Mouse (Mus musculus) forebrain, embryonic 10.5 days (tissue): ENCODE results near the gene Fbln1. TPM values are rescaled to one million over a fixed set of nuclear protein-coding genes. Genes with fewer than 3 reads are reported as not detected.
A peak's percentile ranks its signal among the peaks of the same experiment; 100 is the strongest.

Experiments used
- DNase-seq: peaks from one replicate; pipeline ENCODE4 v3.0.0-alpha.2; 2017; ENCODE audit warnings: low spot score; ENCODE audit errors: extremely low spot score
- H3K27ac ChIP-seq: fragments of 300-500 bp; sonication (generic); 2 replicates; pipeline ENCODE4 v1.5.1; 2016; ENCODE audit warnings: mild to moderate bottlenecking
- H3K27me3 ChIP-seq: fragments of 300-500 bp; sonication (generic); 2 replicates; pipeline ENCODE4 v1.6.1; 2016; ENCODE audit warnings: mild to moderate bottlenecking; ENCODE audit not compliant: poor library complexity, severe bottlenecking
- H3K36me3 ChIP-seq: fragments of 300-500 bp; sonication (generic); replicated peaks from 2 replicates; pipeline ENCODE4 v1.6.1; 2016; ENCODE audit warnings: mild to moderate bottlenecking, moderate library complexity
- H3K4me1 ChIP-seq: fragments of 300-500 bp; sonication (generic); 2 replicates; pipeline ENCODE4 v1.6.1; 2016
- H3K4me3 ChIP-seq: fragments of 300-500 bp; sonication (generic); 2 replicates; pipeline ENCODE4 v1.5.1; 2016; ENCODE audit warnings: mild to moderate bottlenecking, moderate library complexity
- H3K9me3 ChIP-seq: fragments of 300-500 bp; sonication (generic); 2 replicates; pipeline ENCODE4 v1.6.1; 2016; ENCODE audit warnings: mild to moderate bottlenecking, moderate library complexity
- WGBS: fragments of 180-500 bp; shearing (Covaris S2); methylation state at CpG from one replicate; pipeline ENCODE4 v1.1.7; 2016; 5-methylcytosine and 5-hydroxymethylcytosine counted together
- polyA plus RNA-seq: library from polyadenylated mRNA; unstranded; fragments of >200 nt; fragmentation: Nextera tagmentation; extraction: Ambion mirVana; gene quantifications from 2 replicates; pipeline ENCODE4 v1.2.1, GENCODE M21; 2016

Fbln1 gene
- polyA plus RNA-seq, 1 experiment from 2014 or later, result 157 TPM

DNA sequence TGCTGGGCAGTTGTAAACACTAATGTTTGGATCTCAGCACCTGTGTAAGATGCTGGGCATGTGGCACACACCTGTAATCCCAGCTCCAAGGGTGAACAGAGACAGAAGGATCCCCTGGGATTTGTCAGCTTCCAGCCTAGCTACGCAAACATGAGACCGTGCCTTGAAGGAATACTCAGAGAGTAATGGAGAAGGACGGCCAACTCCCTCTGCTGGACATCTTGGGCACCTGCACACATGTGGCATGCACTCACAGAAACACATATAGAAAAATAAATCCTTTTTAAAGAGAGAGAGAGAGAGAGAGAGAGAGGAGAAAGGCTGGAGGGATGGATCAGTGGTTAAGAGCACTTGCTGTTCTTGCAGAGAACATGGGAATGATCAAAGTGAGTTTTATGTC is 88.9 kb downstream of the Fbln1 start:
- H3K27ac ChIP-seq, result no peak overlapping the region
- no peak overlapping the region for H3K4me3 ChIP-seq
- no peaks in the 10 kb centered on the region for H3K9me3 ChIP-seq
- H3K36me3 ChIP-seq, result no peaks in the 10 kb centered on the region
- no peaks in the 10 kb centered on the region for H3K27me3 ChIP-seq
- H3K4me1 ChIP-seq, result peaks cover 29% of the 10 kb centered on the region
- DNase-seq, result no peak
- WGBS, result 84% methylated on average over 3 of the region's 3 CpGs

DNA sequence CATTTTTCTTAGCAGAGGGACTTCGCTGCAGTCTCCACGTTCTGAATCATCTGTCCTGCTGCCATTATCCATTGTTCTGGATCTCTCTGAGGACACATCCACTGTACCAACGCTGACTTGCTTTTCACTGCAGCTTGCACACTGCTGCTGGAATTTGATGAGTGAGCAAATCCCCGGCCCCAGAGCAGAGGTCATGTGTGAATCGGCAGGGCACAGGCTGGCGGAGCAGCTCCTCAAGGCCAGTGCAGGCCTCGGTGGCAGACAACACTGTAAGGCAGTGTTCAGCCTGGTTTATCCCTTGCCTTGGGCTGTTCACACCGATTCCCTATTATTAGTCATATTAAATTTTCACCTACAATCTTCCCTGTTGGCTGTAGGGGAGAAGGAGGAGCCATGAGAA is 89.8 kb downstream of the Fbln1 start:
- 81% methylated on average over 8 of the region's 8 CpGs for WGBS
- Histone ChIP-seq H3K4me1 (peaks cover 29% of the 10 kb centered on the region), H3K9me3 (no peaks in the 10 kb centered on the region), H3K36me3 (no peaks in the 10 kb centered on the region), H3K27me3 (no peaks in the 10 kb centered on the region), H3K27ac (0 out of 2 replicates have a peak overlapping the region, but pooled peaks have one; percentile 5), H3K4me3 (no peak overlapping the region)
- DNase-seq, result no peak

DNA sequence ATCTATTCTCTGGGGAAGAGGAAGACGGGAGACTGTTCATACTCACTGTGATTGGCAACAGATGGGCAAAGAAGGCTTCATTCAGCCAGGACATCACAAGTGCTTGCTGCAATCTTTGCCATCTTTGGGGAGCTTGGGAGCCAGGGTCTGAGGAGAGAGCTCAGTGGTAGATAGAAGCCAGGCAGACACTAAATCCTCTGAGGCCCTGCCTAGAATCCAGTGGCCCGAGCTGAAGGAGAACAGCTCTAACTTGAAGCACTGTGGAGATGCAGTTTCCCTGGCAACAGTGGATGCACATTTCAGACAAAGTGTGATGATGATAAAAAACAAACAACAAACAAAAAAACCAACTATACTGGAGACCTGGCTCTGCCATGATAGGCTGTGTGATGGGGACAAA is 90.2 kb downstream of the Fbln1 start:
- Histone ChIP-seq H3K27me3 (no peaks in the 10 kb centered on the region), H3K27ac (0 out of 2 replicates have a peak overlapping the region, but pooled peaks have one; percentile 5), H3K36me3 (no peaks in the 10 kb centered on the region), H3K4me1 (peaks cover 29% of the 10 kb centered on the region), H3K9me3 (no peaks in the 10 kb centered on the region), H3K4me3 (no peak overlapping the region)
- WGBS, result 75% methylated on average over 2 of the region's 2 CpGs
- no peak for DNase-seq

DNA sequence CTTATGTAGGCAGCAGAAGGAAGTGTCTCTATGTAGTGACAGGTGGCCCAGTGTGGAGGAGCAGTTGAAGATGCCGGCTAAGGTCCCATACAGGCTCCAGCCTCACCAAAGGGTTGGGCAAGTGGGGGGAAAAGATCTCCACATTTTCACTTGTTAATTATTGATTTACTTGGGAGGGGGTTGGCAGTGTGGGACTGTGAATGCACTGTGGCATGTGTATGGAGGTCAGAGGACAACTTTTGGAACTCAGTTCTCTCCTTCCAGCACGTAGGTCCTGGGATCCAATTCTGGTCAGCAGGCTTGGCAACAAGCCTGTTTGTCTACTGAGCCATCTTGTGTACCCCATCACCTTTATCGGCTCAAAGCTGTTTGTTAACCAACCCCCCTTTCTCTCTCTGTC is 90.8 kb downstream of the Fbln1 start:
- no peak overlapping the region for H3K27ac ChIP-seq
- H3K36me3 ChIP-seq, result no peaks in the 10 kb centered on the region
- peaks cover 29% of the 10 kb centered on the region for H3K4me1 ChIP-seq
- no peak for DNase-seq
- no peaks in the 10 kb centered on the region for H3K27me3 ChIP-seq
- 89% methylated on average over 3 of the region's 3 CpGs for WGBS
- no peak overlapping the region for H3K4me3 ChIP-seq
- H3K9me3 ChIP-seq, result no peaks in the 10 kb centered on the region

DNA sequence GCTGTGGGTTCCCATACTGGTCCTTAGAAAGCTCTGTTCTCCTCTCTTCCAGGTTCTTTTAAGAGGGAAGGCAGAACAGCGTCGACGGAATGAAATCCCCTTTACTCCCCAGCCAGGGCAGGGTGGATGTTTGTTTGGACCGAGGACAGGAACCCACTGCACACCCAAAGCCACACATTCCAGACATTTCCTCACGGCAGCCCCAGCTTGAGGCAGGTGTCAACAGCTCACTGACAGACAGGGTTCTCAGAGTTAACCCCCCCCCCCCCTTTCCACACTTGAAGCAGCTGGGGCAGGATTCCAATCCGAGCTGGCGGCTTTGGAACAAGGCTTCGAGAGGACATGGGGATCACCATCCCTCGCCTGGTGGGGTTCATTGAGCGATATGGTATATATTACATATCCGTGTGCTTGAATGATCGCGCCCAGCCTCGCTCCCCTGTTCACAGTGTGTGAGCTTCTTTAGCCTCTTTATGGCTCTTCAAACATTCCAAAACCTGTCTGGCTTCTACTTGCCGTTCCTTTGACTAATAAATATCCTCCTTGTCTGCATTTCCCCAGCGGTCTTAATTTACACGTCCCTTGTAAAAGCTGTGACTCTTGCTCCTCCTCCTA is 92.5 kb downstream of the Fbln1 start:
- no peak for DNase-seq

DNA sequence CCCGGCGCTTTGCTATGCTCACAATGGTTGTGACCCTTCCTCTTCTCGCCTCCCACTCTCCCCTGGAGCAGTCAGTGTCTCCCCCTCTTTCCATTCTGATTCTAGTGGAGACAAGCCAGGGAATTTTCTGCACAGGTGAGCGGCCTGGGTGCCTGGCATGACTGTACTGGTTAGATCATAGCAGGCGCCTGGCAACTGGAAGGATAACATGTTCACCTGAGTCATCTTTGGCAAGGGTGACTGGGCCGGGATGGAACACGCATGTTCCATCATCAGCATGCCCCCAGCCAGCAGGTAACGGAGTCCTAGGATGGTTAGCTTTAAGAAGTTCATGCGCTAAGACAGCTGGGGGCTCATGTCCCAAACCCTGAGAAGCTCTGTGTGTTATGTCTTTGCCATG is 93.2 kb downstream of the Fbln1 start:
- no peaks in the 10 kb centered on the region; the same call in 1 of the 2 replicates for H3K9me3 ChIP-seq
- WGBS, result 86% methylated on average over 9 of the region's 9 CpGs
- DNase-seq, result no peak
- H3K36me3 ChIP-seq, result no peaks in the 10 kb centered on the region
- H3K27ac ChIP-seq, result no peak overlapping the region
- H3K27me3 ChIP-seq, result no peaks in the 10 kb centered on the region
- H3K4me1 ChIP-seq, result peaks cover 29% of the 10 kb centered on the region
- no peak overlapping the region for H3K4me3 ChIP-seq

More for the DNA sequence above, 92.5 kb downstream of the Fbln1 start:
- Histone ChIP-seq H3K27me3 (no peaks in the 10 kb centered on the region), H3K4me1 (peaks cover 29% of the 10 kb centered on the region), H3K27ac (no peak overlapping the region), H3K36me3 (no peaks in the 10 kb centered on the region), H3K9me3 (no peaks in the 10 kb centered on the region), H3K4me3 (no peak overlapping the region)
- 72% methylated on average over 17 of the region's 17 CpGs for WGBS

DNA sequence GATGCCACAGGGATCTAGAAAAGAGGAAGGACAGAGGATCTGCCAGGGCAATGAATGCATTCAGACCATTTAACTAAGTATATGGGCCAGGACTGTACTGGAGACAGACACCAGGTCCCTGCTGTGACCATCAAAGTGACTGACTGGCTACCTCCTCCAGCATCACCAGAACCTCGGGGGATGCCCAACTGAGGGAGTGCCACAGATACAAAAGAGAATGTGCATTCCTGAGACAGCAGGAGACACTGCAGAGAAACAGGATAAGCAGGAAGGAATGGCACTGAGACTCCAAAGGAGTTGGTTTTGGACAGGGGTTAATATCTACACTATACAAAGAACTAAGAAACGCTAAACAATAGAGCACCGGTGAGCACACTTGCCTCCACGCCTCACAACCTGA is 97.5 kb downstream of the Fbln1 start:
- WGBS, result 63% methylated on average over 4 of the region's 4 CpGs
- H3K27me3 ChIP-seq, result no peaks in the 10 kb centered on the region
- H3K27ac ChIP-seq, result no peak overlapping the region
- peaks cover 15% of the 10 kb centered on the region for H3K4me1 ChIP-seq
- no peak for DNase-seq
- H3K9me3 ChIP-seq, result no peaks in the 10 kb centered on the region; the same call in 1 of the 2 replicates
- H3K36me3 ChIP-seq, result no peaks in the 10 kb centered on the region
- no peak overlapping the region for H3K4me3 ChIP-seq

DNA sequence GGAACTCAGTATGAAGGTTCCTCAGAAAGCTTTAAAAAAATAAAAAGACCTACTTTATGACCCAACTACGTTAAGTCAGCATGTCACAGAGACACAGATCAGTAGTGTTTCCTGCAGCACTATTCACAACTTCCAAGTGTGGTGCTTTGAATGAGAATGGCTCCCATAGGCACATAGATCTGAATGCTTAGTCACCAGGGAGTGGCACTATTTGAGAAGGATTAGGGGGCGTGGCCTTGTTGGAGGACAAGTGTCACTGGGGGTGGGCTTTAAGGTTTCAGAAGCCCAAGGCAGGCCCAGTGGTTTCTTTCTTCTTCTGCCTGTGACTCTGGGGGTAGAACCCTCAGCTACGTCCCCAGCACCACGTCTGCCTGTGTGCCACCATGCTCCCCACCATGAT is 98.2 kb downstream of the Fbln1 start:
- no peaks in the 10 kb centered on the region for H3K36me3 ChIP-seq
- WGBS, result 91% methylated on average over 4 of the region's 4 CpGs

DNA sequence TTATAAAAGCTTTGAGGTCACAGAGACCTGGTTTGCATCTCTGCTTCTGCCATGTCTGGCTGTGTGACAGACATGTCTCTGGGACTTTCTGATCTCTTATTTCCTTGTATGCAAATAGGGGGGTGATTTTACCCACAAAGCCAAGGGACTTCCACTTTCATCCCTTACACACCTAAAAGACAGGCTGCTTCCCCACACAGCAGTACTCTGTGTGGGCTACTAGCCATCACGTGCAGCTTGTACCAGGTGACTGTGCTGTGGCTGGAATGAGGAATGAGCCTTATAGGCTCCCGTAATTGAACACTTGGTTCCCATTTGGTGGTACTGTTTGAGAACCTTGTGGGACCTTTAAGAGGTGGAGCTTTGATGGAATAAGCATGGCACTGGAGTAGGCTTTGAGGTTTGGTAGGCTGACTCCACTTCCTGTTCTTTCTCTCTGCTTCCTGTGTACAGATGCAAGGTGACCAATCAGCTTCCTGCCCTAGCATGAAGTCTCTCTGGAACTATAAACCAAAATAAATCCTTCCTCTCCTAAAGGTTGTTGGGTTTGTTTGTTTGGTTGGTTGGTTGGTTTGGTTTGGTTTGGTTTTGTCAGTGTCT is 101.4 kb downstream of the Fbln1 start:
- DNase-seq, result no peak
- Histone ChIP-seq H3K4me1 (peaks cover 7% of the 10 kb centered on the region), H3K27me3 (no peaks in the 10 kb centered on the region), H3K27ac (no peak overlapping the region), H3K4me3 (no peak overlapping the region), H3K36me3 (no peaks in the 10 kb centered on the region), H3K9me3 (no peaks in the 10 kb centered on the region; the same call in 1 of the 2 replicates)
- WGBS, result 95% methylated on average over 2 of the region's 2 CpGs

More for the DNA sequence above, 98.2 kb downstream of the Fbln1 start:
- no peaks in the 10 kb centered on the region; the same call in 1 of the 2 replicates for H3K9me3 ChIP-seq
- H3K4me1 ChIP-seq, result peaks cover 8% of the 10 kb centered on the region
- H3K27me3 ChIP-seq, result no peaks in the 10 kb centered on the region
- no peak overlapping the region for H3K4me3 ChIP-seq
- H3K27ac ChIP-seq, result no peak overlapping the region
- no peak for DNase-seq

DNA sequence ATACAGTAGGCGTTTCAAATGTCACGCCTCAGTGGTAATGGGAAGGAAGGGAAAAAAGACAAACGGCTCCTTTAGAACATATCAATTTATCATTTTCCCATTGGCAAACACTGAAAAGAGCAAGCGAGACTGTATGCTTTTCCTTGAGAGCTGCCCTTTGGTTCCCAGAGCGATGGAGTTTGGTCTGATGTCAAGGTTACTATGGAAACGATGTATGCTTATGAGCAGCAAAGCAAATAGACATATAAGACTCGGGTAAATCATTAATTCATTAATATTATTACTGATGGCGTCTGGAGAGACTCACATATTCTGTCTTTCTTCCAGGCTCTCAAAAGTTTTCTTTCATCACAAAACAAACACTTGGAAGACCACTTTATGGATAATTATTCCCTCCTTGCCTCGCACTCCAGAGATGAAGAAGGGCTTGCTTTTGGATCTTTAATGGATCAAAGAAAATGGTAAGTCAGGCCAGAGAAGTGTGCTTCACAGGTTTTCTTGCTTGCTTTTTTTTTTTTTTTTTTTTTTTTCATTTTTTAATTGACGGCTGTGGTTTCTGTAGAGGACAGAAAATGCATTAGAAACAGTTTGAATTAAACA is 105.4 kb downstream of the Fbln1 start:
- Histone ChIP-seq H3K4me3 (no peak overlapping the region), H3K27me3 (peaks cover 32% of the 10 kb centered on the region), H3K9me3 (no peaks in the 10 kb centered on the region), H3K36me3 (no peaks in the 10 kb centered on the region), H3K4me1 (peaks cover 28% of the 10 kb centered on the region), H3K27ac (no peak overlapping the region)
- 89% methylated on average over 10 of the region's 10 CpGs for WGBS
- no peak for DNase-seq

DNA sequence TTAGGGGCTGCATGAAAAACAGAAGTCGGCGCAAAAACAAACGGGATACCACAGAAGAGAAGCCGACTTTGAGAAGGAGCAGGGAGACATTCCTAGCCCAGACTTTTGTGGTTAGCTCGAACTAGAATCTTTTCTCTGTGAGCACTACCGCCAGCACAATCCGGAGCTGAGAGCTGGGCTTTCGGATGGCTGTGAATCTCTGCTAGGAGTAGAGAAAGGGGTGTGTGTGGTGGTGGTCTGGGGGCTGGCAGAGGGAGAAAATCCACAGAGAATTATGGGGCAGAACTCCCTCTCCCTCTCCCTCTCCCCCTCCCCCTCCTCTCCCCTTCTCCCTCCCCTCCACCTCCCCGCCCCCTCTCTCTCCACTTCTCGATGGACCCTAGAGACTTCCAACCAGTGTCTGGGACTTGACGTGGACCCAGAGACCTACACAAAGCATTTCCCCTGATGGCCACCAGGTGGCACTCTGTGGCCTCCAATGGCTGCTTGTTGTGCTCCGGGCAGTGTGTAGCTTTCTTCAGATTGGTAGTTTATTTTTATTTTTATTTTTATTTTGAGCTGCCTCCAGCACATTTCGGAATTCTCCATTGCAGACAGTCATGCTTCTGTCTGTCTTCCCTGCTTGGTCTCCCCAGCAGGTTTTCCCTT is 109.8 kb downstream of the Fbln1 start:
- WGBS, result 40% methylated on average over 12 of the region's 13 CpGs
- peaks cover 40% of the 10 kb centered on the region for H3K4me1 ChIP-seq
- no peak overlapping the region for H3K4me3 ChIP-seq
- no peaks in the 10 kb centered on the region for H3K36me3 ChIP-seq
- peak; percentile 80 for DNase-seq
- H3K9me3 ChIP-seq, result no peaks in the 10 kb centered on the region
- peaks cover 61% of the 10 kb centered on the region for H3K27me3 ChIP-seq
- H3K27ac ChIP-seq, result peak overlapping the region; percentile 68

DNA sequence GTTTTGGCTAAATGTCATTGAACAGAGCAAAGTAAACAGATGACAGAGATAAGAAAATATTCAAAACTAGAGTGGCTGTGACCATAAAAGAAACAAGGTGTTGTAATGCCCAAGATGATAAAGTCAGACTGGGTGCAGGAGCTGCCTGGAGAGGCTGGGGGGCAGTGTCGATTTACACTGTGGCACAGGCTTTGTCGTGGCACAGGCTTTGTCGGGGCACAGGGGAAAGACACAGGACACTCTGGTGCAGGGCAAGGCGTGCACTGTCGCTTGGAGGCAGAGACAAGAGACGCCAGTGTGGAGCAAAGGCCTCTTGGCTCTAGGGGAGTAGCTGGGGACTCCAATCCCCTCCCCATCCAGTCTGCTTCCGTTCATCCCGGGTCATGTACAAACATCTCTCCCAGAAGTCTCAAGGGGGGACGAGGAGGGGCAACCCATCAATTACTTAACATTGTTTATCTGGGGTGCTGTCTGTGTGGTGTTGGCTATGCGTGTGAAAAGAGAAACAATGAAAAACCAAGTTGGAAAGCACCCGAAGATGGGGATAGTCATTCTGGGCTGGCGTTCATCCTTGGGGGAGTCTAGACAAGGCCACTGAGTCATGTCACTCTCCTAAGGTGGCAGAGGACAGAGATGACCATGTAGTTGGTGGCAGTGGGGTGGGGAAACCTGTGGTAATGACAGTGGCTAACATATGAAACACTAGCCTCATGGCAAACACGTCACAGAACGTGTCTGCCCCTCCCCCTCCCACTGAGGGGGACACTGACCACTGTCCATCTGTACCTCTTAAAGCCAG is 110.8 kb downstream of the Fbln1 start:
- Histone ChIP-seq H3K4me1 (peaks cover 40% of the 10 kb centered on the region), H3K36me3 (no peaks in the 10 kb centered on the region), H3K27me3 (peaks cover 64% of the 10 kb centered on the region), H3K9me3 (no peaks in the 10 kb centered on the region), H3K4me3 (no peak overlapping the region), H3K27ac (peak overlapping the region; percentile 68)
- no peak for DNase-seq
- 64% methylated on average over 14 of the region's 14 CpGs for WGBS
